Mouse (Mus musculus): ENCODE measurements around the gene Syngr3.
"Not testable (repeated sequence)": the region's sequence is repeated elsewhere in the genome, so short reads cannot be mapped to it uniquely, and the experiment has no call there.

Gene Syngr3

GRCm38 (mm10) chr17:24719494-24720222 lies 29.9 kb upstream of the Syngr3 start:
- DNase-seq (ENCODE audit: low read depth): peak; percentile 99

GRCm38 (mm10) chr17:24718938-24719337 lies 29.2 kb upstream of the Syngr3 start:
- not testable (repeated sequence) for DNase-seq (ENCODE audit: low read depth)

GRCm38 (mm10) chr17:24717943-24718342 lies 28.2 kb upstream of the Syngr3 start, which contains the start of the genes Rnf151 and Rps2:
Gene Rnf151 (minus strand): TSS chr17:24718063.
Gene Rps2 (plus strand): TSS chr17:24718116.
- no peak for DNase-seq (ENCODE audit: low read depth)

- no peak for DNase-seq (ENCODE audit: low read depth)
Measured at GRCm38 (mm10) chr17:24716166-24716682, 26.5 kb upstream of the Syngr3 start.

GRCm38 (mm10) chr17:24715556-24715955 lies 25.8 kb upstream of the Syngr3 start:
- DNase-seq (ENCODE audit: low read depth): no peak

GRCm38 (mm10) chr17:24708646-24709045 lies 18.9 kb upstream of the Syngr3 start:
- peak; percentile 80 for DNase-seq (ENCODE audit: low read depth)

- DNase-seq (ENCODE audit: low read depth): peak; percentile 73
Measured at GRCm38 (mm10) chr17:24707801-24708425, 18.2 kb upstream of the Syngr3 start.

GRCm38 (mm10) chr17:24706982-24707800 lies 17.4 kb upstream of the Syngr3 start, which contains the start of gene Tbl3:
Gene Tbl3 (minus strand): TSS chr17:24707660.
- DNase-seq (ENCODE audit: low read depth): peak; percentile 96

GRCm38 (mm10) chr17:24705821-24706220 lies 16.1 kb upstream of the Syngr3 start:
- no peak for DNase-seq (ENCODE audit: low read depth)

GRCm38 (mm10) chr17:24701251-24701650 lies 11.5 kb upstream of the Syngr3 start:
- no peak for DNase-seq (ENCODE audit: low read depth)

- no peak for DNase-seq (ENCODE audit: low read depth)
Measured at GRCm38 (mm10) chr17:24699473-24699872, 9.7 kb upstream of the Syngr3 start.

GRCm38 (mm10) chr17:24698715-24699114 lies 9.0 kb upstream of the Syngr3 start:
- no peak for DNase-seq (ENCODE audit: low read depth)

GRCm38 (mm10) chr17:24697985-24698384 lies 8.2 kb upstream of the Syngr3 start:
- DNase-seq (ENCODE audit: low read depth): no peak

- DNase-seq (ENCODE audit: low read depth): peak; percentile 91
Measured at GRCm38 (mm10) chr17:24696011-24696697, 6.4 kb upstream of the Syngr3 start, which contains the start of the genes Gfer and Noxo1. Gene Gfer (minus strand): TSS chr17:24696156. Gene Noxo1 (plus strand): TSS chr17:24696234.

GRCm38 (mm10) chr17:24695326-24696010 lies 5.7 kb upstream of the Syngr3 start:
- DNase-seq (ENCODE audit: low read depth): no peak

- DNase-seq (ENCODE audit: low read depth): no peak
Measured at GRCm38 (mm10) chr17:24692385-24692784, 2.6 kb upstream of the Syngr3 start.

- no peak for DNase-seq (ENCODE audit: low read depth)
Measured at GRCm38 (mm10) chr17:24687599-24687998, 2.2 kb downstream of the Syngr3 start.

GRCm38 (mm10) chr17:24687146-24687595 lies 2.6 kb downstream of the Syngr3 start:
- DNase-seq (ENCODE audit: low read depth): peak; percentile 85

GRCm38 (mm10) chr17:24686514-24686913 lies 3.2 kb downstream of the Syngr3 start:
- peak; percentile 87 for DNase-seq (ENCODE audit: low read depth)

GRCm38 (mm10) chr17:24677500-24678080 lies 12.2 kb downstream of the Syngr3 start:
- no peak for DNase-seq (ENCODE audit: low read depth)
